Mouse (Mus musculus) gastrocnemius, adult 18-20 months (tissue): ENCODE results near the gene Ddb1. TPM values are rescaled to one million over a fixed set of nuclear protein-coding genes. Genes with fewer than 3 reads are reported as not detected.
"Not testable (repeated sequence)": the region's sequence is repeated elsewhere in the genome, so short reads cannot be mapped to it uniquely, and the experiment has no call there.

Source experiments
- DNase-seq: peaks from one replicate; pipeline ENCODE4 v3.0.0; 2021; ENCODE audit warnings: low spot score
- long read RNA-seq, 2 experiments: library from polyadenylated mRNA; stranded (forward); transcript quantifications; one replicate each; pipeline ENCODE4 v2.0.0; 2021
- total RNA-seq, 2 experiments: library from RNA; stranded (reverse); gene quantifications; 2 replicates each; pipeline ENCODE4 v1.2.3; 2021

The Ddb1 gene
- total RNA-seq, result 100 to 1,000 TPM; 127 to 132 TPM
- long read RNA-seq, experiment 1, full-length matches to known transcripts, result 252 of 287 reads
- long read RNA-seq, experiment 1, partial matches to known transcripts, result 30 of 287 reads
- long read RNA-seq, experiment 1, other reads (novel, unspliced or antisense), result 5 of 287 reads
- long read RNA-seq, experiment 2, full-length matches to known transcripts, result 153 of 195 reads
- long read RNA-seq, experiment 2, partial matches to known transcripts, result 28 of 195 reads
- long read RNA-seq, experiment 2, other reads (novel, unspliced or antisense), result 14 of 195 reads

DNA sequence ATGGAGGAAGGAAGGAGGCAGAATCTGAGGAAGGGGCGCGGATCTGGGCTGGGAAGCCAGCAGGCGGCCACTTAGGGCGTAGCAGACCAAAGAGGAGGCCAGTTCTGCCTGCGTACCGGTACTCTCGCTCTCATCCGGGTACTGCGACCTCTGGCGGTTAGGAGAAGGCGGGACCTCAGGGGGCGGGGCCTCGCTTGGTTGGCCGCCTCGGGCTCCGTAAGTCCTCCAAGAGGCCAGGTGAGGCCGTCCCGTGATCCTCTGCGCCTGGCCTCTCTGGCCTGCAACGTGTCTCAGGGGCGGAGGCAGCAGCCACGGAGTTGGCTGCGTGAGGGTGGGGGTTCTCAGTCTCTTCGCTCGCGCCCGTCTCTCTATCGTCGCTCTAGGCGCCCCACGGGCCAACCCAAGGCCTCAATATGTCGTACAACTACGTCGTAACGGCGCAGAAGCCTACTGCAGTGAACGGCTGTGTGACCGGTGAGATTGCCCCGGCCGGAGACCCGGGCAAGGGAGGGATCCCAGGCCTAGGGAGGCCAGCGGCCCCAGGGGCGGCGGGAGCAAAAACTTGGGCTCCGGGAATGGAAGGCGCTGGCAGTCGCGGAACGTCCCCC lies at the start of gene Ddb1, which contains the start of gene Tkfc:
Gene Ddb1 (plus strand): TSS at position 35 of the 608 bp plus-strand sequence.
Gene Tkfc (minus strand): TSS at position 362 of the 608 bp plus-strand sequence.
- peak; percentile 99 for DNase-seq

DNA sequence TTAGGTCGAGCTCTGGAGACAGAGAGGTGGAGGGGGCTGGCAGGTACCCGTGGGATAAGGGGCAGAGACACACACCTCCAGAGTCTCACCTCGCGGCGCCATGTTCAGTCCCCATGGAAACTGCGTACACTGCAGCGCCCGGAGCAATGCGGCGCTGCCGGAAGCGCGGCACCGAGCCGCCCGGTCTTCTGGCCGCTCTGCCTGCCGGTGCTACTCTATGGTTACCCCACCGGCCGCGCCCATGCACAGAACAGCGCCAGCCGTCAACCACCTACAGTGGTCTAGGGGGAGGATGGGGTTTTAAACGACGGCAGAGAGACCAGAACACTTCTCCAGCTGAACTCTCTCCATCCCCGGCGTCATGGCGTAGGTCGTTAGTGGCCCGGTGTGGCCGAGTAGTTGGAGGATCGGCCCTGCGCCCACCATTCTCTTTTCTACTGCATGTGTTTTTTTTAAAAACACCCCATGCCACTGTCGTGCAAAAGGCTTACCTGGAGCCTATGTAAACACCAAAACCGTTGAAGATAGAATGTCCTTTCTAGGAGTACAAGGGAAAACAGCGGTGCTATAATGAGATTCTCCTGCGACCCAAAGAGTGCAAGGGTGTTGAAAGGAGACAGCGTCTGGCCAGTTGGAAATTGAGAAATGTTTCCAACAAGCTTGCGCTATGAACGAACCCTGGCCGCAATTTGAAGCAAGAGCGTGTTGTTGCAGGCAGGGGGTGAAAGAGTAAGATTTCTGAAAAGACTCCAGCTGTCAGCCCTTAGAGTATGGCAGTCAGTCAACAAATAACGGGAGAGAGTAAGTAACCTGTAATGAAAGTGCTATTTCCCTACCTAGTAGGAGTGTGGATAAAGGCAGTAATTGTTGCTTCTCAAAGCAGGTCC lies 49.3 kb upstream of the Ddb1 start, which contains the start of gene Tmem216:
Gene Tmem216 (minus strand): TSS at position 615 of the 887 bp plus-strand sequence.
- peak; percentile 80 for DNase-seq

DNA sequence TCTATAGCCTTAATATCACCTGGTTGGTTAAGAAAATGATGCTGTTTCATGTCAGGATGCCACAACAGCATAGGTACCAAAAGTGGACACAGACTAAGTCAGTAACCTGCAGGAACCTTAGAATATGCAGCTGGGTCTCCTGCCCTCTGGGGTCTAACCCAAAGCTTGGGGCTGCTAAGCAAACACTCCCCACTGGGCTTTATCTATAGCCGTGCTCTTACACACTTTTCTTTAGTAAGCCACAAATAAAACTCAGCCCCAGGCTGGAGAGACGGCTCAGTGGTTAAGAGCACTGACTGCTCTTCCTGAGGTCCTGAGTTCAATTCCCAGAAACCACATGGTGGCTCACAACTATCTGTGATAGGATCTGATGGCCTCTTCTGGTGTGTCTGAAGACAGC lies 48.1 kb upstream of the Ddb1 start:
- no peak for DNase-seq

DNA sequence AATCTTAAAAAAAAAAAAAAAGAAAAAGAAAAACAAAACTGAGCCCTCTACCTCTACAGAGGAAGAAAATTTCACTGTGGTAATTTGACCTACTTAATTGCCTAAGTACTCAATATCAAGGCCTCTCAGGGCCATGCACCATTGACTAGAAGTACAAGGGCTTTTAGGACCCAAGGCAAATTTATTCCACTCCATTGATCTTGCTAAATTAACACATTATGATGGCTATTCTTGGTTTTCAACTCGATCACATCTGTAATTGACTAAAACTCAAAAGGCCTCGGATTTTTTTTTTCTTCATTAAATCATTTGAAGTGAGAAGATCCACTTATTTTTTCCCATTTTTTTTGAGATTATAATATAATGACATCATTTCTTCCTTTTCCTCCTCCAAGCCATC lies 47.7 kb upstream of the Ddb1 start:
- no peak for DNase-seq

DNA sequence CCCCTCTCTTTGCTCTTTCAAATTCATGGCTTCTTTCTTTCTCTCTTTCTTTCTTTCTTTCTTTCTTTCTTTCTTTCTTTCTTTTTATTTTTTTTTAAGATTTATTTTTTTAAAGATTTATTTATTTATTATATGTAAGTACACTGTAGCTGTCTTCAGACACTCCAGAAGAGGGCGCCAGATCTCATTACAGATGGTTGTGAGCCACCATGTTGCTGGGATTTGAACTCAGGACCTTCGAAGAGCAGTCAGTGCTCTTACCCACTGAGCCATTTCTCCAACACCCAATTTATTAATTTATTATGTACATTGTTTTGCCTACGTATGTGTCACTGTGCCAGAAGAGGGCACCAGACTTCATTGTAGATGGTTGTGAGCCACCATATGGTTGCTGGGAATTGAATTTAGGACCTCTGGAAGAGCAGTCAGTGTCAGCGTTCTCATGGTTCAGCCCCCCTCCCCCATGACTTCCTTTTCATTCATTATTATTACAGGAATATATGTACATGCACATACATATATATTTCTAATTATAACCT lies 47.2 kb upstream of the Ddb1 start:
- DNase-seq, result not testable (repeated sequence)

DNA sequence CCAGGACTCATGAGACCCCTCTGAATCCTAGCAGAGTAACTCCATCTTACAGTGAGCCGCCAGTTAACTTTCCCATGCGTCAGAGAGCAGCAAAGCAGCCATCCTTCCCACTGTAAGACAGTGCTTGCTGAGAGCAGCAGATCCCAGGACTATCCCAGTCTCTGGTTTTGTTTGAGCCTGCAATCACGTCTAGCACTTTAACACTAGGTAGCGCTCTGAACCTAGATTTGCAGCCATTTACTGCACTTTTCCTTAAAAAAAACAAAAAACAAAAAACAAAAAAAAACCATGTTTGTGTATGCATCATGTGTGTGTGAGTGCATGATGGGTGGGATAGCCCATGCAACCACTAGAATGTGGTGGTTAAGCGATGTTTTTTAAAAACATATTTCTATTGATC lies 45.0 kb upstream of the Ddb1 start:
- DNase-seq, result no peak

DNA sequence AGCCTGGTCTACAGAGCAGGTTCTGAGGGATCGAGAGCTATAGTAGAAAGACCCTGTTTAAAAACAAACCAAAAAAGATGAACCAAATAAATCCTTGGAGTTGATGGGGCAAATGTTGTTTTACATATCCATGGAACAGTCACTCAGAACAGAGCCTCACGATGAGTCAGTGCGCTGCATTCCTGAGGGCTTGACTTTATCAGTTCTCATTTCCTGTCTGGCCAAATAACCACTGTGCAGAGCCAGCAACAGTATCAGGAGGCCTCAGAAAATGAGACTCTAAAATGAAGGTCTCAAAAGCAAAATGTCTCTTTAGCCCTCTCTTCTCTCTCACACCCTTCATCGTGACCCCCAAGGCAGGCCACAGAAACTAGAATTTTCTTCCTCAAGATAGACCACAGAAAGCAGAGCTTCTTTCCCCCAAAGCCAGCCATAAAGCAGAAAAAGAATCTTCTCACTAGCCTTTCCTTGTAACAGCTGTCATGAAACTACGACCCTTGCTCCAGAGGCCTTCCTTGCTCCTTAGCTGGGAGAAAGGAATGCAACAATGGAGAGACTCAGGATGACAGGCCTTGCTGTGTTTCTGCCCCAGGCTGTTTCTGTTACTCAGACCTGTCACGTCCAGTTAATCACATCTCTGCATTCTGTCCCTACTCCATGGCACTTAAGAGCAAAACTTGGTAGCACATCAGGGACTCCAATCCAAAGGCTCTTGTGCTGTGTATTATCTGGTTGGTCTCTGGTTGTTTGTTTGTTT lies 43.4 kb upstream of the Ddb1 start:
- no peak for DNase-seq

DNA sequence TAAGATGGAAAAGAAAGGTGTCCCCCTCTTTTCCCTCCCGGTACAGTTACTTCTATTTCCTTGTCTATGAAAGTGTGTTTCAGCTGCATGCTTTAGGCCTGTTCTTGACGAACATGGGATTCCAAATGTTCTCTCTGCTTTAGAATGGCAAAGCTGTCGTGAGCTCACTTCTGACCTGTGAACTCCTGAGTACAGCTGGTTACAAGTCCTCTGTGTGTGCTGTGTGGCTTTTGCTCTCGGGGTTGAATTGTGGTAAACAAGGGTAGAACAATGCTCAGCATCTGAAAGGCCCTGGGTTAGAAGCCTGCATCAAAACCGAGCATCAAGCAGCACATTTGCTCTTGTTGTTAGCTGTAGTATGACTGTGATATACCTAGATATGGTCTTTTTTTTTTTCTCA lies 42.8 kb upstream of the Ddb1 start:
- DNase-seq, result no peak

DNA sequence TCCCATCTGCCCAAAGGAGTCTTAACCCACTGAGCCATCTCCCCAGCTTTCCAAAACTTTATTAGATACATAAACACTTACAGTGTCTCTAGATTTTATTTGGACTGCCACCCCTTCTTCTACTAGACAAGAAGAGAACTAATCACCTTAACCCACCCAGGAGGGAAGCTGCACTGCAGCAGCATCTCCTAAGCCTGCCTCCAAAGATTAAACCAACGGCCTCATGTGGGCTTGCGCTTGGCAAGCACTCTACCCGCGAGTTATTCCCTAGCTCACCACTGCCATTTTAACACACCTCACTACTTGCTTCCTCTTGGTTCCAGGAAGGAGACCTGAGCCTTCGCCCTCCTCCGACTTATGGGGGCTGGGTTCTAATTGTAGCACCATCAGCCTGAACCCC lies 40.8 kb upstream of the Ddb1 start:
- no peak for DNase-seq

DNA sequence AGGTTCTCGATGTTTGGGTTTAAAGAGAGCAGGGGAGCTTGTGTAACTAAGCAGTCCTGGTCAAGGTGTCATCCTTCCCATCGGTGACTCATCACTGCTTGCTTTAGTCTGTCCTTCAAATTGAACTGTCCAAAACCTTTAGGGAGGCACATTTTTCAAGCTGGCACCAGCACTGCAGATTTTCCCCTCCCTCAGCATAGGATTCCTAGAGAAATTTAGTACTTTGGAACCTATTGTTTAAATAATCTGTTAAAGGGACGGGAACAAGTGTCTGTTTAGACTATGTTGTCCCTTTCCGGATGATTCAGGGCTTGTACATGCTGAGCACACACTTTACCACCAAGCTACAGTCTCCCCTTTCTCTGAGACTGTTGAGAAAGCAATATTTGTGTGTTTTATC lies 39.9 kb upstream of the Ddb1 start:
- DNase-seq, result no peak

DNA sequence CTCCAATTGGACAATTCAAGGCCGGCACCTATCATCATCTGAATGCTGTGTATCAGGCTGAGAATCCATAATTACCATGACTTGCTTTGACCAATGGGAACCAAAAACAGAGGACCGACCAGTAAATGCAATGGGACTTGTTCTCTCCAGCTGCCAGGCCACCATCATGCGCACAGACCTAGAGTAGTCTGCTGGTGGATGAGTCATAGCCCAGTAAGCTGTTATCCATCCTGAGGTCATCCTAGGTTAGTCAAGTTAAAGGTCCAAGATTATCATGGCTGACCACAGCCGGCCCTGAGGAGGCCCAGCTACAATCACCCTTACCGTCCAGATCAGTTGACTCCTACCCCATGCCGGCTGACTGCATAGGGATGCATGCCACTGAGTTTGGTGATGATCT lies 35.5 kb upstream of the Ddb1 start:
- no peak for DNase-seq

DNA sequence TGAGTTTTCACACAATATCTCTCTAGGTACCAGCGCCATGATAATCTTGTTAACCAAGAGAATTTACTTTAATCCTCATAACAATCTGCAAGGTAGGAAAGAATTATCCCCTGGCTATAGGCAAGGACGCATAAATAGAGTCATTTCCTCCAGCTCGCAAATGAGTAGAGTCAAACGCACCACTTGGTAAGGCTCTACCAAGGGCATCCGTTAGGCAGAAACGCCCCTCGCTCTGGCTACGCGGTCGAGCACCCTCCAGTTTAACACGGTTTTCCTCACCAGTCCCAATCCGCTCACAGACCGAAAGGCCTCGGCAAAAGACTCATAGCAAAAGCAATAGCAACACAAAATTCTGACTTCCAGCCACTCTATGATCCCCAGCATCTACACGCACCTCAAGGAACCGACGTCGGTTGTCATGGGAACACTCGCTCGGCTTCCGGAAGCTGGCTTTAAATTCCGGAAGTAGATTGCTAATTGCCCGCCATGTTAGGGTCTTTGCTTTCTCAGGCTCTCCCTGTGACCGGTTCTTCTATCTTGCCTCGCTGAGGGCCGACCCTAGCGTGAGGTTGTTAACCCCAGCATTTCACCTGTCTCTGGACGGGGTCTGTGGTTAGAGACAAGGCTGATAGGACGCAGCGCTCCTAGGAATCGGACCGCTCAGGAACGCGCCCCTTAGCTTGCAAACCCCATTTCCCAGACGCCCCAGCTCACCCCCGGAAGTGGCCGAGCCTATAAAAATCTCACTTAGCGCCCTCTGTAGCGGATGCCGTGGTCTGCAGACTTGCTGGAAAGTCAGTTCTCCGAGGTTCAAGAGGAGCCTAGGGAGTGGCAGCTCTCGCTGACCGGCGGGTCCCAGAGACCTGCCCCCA lies 28.2 kb upstream of the Ddb1 start, which contains the start of the genes Cyb561a3 and Tmem138:
Gene Cyb561a3 (plus strand): TSS at position 483 of the 872 bp plus-strand sequence.
Gene Tmem138 (minus strand): TSS at position 673 of the 872 bp plus-strand sequence.
- DNase-seq, result peak; percentile 94

DNA sequence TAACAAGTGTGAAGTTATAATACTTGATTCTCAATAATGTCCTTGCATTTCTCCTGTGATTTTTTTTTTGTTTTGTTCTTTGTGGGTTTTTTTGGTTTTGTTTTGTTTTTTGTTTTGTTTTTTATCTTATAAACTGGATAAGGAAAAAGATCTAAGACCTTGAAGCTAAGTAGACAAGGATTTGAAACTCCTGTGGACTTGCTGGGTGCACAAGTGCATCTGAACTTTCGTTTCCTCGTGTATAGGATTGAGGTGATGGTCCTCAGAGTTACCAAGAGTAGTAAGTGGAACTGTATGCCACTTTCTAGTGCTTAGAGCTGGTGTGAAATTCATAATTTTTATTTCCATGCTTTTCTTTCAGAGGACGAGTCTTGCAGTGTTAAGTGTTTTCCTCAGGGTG lies 25.0 kb upstream of the Ddb1 start:
- no peak for DNase-seq

DNA sequence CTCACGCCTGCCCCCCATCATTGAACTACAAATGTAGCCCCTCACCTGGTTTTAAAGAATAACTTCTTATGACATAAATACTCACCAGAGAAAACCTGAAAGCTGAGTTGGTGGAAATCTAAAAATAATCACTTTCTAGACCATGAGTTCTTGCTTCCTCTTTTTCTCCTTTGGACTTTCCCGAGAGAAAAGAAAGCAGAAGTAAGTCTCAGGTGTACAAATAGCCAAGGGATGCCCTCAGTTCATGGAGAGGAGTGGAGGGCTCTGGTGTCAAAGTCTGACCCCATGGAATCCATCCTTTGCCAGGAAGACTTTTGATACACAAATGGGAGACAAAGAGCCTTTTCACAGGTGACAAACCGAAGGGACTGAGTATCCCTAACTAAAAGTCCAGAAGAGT lies 24.4 kb upstream of the Ddb1 start:
- no peak for DNase-seq

DNA sequence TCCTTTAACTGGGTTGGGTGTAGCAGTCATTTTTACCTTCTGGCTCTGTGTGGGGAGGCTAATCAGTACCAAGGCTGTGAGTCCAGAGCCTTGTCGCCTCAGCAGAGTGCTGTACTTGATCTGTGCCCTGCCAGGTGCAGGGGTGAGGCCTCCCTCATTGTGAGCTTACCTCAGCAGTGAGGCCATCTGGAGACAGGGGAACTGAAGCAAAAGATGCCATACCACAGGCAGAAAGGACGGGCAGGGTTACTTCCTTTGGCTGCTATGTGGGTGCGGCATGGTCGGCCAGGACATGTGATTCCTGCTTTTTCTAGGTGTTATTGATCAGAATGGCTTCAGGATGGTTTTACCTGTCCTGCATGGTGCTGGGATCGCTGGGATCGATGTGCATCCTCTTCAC lies 23.1 kb upstream of the Ddb1 start:
- DNase-seq, result no peak

DNA sequence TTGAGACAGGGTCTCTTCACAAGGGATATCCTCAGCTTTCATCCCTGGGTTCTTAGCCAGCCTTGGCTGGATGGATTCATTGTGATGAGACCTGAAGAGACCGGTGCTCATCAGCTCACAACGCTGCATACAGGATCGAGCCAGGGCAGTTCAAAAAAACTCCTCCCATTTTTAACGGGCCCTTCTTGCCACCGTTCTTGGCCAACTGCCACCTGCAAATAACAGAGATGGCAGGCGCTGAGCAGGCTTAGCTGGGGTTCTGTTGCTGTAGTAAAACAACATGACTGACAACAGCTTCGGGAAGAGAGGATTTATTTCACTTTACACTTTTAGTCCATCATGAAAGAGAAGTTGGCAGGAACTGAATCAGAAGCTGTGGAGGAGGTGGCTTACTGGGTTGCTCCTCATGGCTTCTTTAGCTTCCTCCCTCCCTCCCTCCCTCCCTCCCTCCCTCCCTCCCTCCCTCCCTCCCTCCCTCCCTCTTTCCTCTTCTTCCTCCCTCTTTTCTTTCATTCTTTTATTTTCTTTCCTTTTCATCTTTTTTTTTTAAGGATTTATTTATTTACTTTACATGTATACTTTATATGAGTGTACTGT lies 21.5 kb upstream of the Ddb1 start:
- no peak for DNase-seq

DNA sequence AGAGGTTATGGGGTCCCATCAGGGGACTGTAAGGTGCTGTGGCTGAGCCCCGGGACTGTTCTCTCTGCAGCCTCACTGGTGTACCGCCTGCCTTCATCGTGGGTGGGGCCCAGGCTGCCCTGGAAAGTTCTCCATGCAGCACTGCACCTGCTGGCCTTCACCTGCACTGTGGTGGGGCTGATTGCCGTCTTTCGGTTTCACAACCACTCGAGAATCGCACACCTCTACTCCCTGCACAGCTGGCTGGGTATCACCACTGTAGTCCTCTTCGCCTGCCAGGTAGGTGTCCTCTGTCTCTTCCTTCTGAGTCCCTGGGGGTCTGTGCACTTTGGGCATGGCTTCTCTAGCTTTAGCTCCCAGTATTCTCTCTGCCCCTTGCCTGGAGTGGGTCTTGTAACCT lies 20.0 kb upstream of the Ddb1 start:
- DNase-seq, result no peak

DNA sequence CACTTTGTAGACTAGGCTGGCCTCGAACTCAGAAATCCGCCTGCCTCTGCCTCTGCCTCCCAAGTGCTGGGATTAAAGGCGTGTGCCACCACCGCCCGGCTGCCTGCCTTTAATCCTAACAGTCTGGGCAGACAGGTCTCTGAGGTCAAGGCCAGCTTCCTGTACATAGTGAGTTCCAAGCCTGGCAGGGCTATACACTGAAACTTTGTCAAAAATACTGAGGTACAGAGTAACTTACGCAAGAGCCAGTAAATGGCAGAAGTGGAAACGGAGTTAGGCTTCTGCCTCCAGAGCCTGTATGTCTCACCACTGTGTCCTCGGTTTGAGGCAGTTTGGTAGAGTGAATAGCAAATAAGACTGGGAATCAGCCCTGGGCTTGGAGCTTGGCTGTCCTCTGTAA lies 17.9 kb upstream of the Ddb1 start:
- DNase-seq, result no peak

DNA sequence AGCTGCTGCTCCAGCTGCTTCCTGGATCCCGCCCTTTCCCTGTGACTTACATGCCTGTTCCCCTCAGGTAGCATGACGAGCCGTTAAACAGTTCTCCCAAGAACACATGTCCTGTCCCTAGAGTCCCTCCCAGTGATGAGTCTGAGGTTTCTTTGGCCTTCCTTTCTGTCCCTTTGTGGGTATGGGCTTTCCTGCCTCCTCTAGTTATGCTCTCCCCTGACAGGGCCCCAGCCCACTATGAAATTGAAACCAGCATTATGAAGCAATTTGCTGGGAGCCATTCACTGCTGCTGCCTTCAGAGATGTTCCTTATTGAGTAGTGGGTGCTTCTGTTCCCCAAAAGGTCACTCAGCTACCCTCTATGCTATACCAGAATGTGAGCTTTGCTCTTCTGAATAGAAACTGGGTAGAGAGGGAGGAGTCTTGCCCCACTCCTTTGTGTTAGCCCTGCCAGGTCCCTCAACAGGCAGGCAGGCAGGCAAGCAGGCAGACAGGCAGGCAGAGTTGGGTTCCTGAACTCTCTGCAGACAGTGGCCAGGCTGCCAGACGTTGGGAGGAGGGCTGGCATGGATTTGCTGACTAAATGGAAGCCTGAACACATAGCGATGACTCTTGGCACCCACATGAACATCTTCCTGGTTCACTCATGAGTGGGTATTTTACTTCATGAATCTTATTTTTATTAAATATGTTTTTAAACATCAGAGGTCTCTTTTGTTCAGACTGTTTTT lies 15.8 kb upstream of the Ddb1 start:
- DNase-seq, result no peak
